Mouse (Mus musculus) MEL (cell line): Measurements from ENCODE around the gene Erf. TPM values are rescaled to one million over a fixed set of nuclear protein-coding genes. Genes with fewer than 3 reads are reported as not detected.

Experiments used
- DNase-seq: peaks from one replicate; pipeline ENCODE4 v3.0.0; 2011; ENCODE audit warnings: low read depth, low spot score
- H3K27ac ChIP-seq: 2 replicates; pipeline ENCODE4 v1.5.1; 2012; ENCODE audit warnings: low read depth, mild to moderate bottlenecking, control low read depth, low read length, moderate library complexity; ENCODE audit not compliant: control insufficient read depth
- H3K27me3 ChIP-seq, 2 experiments: fragments of 150-350 bp in 1 of 2; sonication (generic) in 1 of 2; 2 replicates each; pipeline ENCODE4 v1.6.1; 2012; ENCODE audit warnings: low read length in 2 of 2, mild to moderate bottlenecking in 2 of 2, improper control_type of control experiment in 1 of 2, moderate library complexity in 1 of 2; ENCODE audit not compliant: insufficient read depth in 2 of 2, control insufficient read depth in 1 of 2
- H3K36me3 ChIP-seq, 2 experiments: 2 replicates each; pipeline ENCODE4 v1.6.1; 2012 to 2014; ENCODE audit warnings: low read length in 2 of 2, improper control_type of control experiment in 1 of 2, inconsistent platforms in 1 of 2, mild to moderate bottlenecking in 1 of 2; ENCODE audit not compliant: insufficient read depth in 2 of 2, control insufficient read depth in 1 of 2
- H3K4me1 ChIP-seq, 2 experiments: fragments of 150-350 bp in 1 of 2; sonication (generic) in 1 of 2; 2 replicates each; pipeline ENCODE4 v1.6.1; 2012; ENCODE audit warnings: low read length in 2 of 2, improper control_type of control experiment in 1 of 2, mild to moderate bottlenecking in 1 of 2; ENCODE audit not compliant: insufficient read depth in 2 of 2, control insufficient read depth in 1 of 2
- H3K4me3 ChIP-seq, 2 experiments: fragments of 150-350 bp in 1 of 2; sonication (generic) in 1 of 2; 2 replicates each; pipeline ENCODE4 v1.5.1; 2012; ENCODE audit warnings: low read depth in 2 of 2, low read length in 2 of 2, mild to moderate bottlenecking in 2 of 2, moderate library complexity in 2 of 2, control low read depth in 1 of 2, improper control_type of control experiment in 1 of 2; ENCODE audit not compliant: control insufficient read depth in 1 of 2, insufficient read depth in 1 of 2
- H3K79me2 ChIP-seq: 2 replicates; pipeline ENCODE4 v1.6.1; 2012; ENCODE audit warnings: mild to moderate bottlenecking, low read length, moderate library complexity; ENCODE audit not compliant: control insufficient read depth, poor library complexity, insufficient read depth
- H3K9ac ChIP-seq: 2 replicates; pipeline ENCODE4 v1.6.1; 2012; ENCODE audit warnings: low read depth, mild to moderate bottlenecking, control low read depth, low read length, moderate library complexity; ENCODE audit not compliant: control insufficient read depth, poor library complexity, severe bottlenecking
- H3K9me3 ChIP-seq: fragments of 150-350 bp; sonication (generic); replicated peaks from 2 replicates; pipeline ENCODE4 v1.6.1; 2012; ENCODE audit warnings: mild to moderate bottlenecking, low read length, improper control_type of control experiment, moderate library complexity; ENCODE audit not compliant: insufficient read depth
- CHD1 ChIP-seq: IDR thresholded peaks from 2 replicates; pipeline ENCODE4 v1.6.1; 2012; ENCODE audit warnings: low read depth, mild to moderate bottlenecking, inconsistent platforms, low read length, improper control_type of control experiment
- ELF1 ChIP-seq: IDR thresholded peaks from 2 replicates; pipeline ENCODE4 v1.6.1; 2014; ENCODE audit warnings: low read depth, mild to moderate bottlenecking, inconsistent platforms, low read length, improper control_type of control experiment, moderate library complexity
- EP300 ChIP-seq, 2 experiments: IDR thresholded peaks; 2 replicates each; pipeline ENCODE4 v1.6.1; 2011; ENCODE audit warnings: improper control_type of control experiment in 2 of 2, low read length in 2 of 2, low read depth in 1 of 2, mild to moderate bottlenecking in 1 of 2
- ETS1 ChIP-seq: IDR thresholded peaks from 2 replicates; pipeline ENCODE4 v1.6.1; 2012; ENCODE audit warnings: low read depth, mild to moderate bottlenecking, inconsistent platforms, low read length, improper control_type of control experiment, moderate library complexity
- GATA1 ChIP-seq: IDR thresholded peaks from 2 replicates; pipeline ENCODE4 v1.6.1; 2011; ENCODE audit warnings: low read depth, low read length, improper control_type of control experiment
- HCFC1 ChIP-seq: IDR thresholded peaks from 2 replicates; pipeline ENCODE4 v1.6.1; 2012; ENCODE audit warnings: low read depth, mild to moderate bottlenecking, inconsistent platforms, low read length, improper control_type of control experiment, moderate library complexity
- KAT2A ChIP-seq: conservative IDR thresholded peaks from 2 replicates; pipeline ENCODE4 v1.6.1; 2012; ENCODE audit warnings: low read depth, low read length, improper control_type of control experiment, inconsistent platforms
- MAFK ChIP-seq: IDR thresholded peaks from 2 replicates; pipeline ENCODE4 v1.6.1; 2011; ENCODE audit warnings: low read depth, mild to moderate bottlenecking, low read length, improper control_type of control experiment, borderline replicate concordance
- MAZ ChIP-seq: IDR thresholded peaks from 2 replicates; pipeline ENCODE4 v1.6.1; 2012; ENCODE audit warnings: low read depth, mild to moderate bottlenecking, inconsistent platforms, low read length, improper control_type of control experiment
- MEF2A ChIP-seq: IDR thresholded peaks from 2 replicates; pipeline ENCODE4 v1.6.1; 2014; ENCODE audit warnings: low read depth, mild to moderate bottlenecking, inconsistent platforms, low read length, improper control_type of control experiment; ENCODE audit not compliant: poor library complexity, insufficient replicate concordance, severe bottlenecking; ENCODE audit errors: extremely low read depth
- MXI1 ChIP-seq: IDR thresholded peaks from 2 replicates; pipeline ENCODE4 v1.6.1; 2011; ENCODE audit warnings: mild to moderate bottlenecking, low read depth, low read length, improper control_type of control experiment
- MYB ChIP-seq: IDR thresholded peaks from 2 replicates; pipeline ENCODE4 v1.6.1; 2011; ENCODE audit warnings: mild to moderate bottlenecking, low read depth, low read length, improper control_type of control experiment
- MYC ChIP-seq: IDR thresholded peaks from 2 replicates; pipeline ENCODE4 v1.6.1; 2011; ENCODE audit warnings: low read depth, mild to moderate bottlenecking, low read length, improper control_type of control experiment, moderate library complexity
- NELFE ChIP-seq: IDR thresholded peaks from 2 replicates; pipeline ENCODE4 v1.6.1; 2011; ENCODE audit warnings: low read depth, low read length, improper control_type of control experiment
- NRF1 ChIP-seq: IDR thresholded peaks from 2 replicates; pipeline ENCODE4 v1.6.1; 2014; ENCODE audit warnings: low read depth, mild to moderate bottlenecking, inconsistent platforms, low read length, improper control_type of control experiment, moderate library complexity; ENCODE audit not compliant: poor library complexity, insufficient read depth, severe bottlenecking
- POLR2A ChIP-seq, 2 experiments: IDR thresholded peaks; 2 replicates each; pipeline ENCODE4 v1.6.1; 2011 to 2012; ENCODE audit warnings: low read length in 2 of 2, mild to moderate bottlenecking in 2 of 2, control low read depth in 1 of 2, improper control_type of control experiment in 1 of 2, low read depth in 1 of 2, moderate library complexity in 1 of 2; ENCODE audit not compliant: control insufficient read depth in 1 of 2, insufficient read depth in 1 of 2, poor library complexity in 1 of 2
- POLR2AphosphoS2 ChIP-seq: IDR thresholded peaks from 2 replicates; pipeline ENCODE4 v1.6.1; 2011; ENCODE audit warnings: low read length, improper control_type of control experiment
- POLR2AphosphoS5 ChIP-seq: IDR thresholded peaks from 2 replicates; pipeline ENCODE4 v1.6.1; 2012; ENCODE audit warnings: low read depth, borderline replicate concordance, mild to moderate bottlenecking, inconsistent platforms, low read length, moderate library complexity, mixed read lengths
- RCOR1 ChIP-seq: IDR thresholded peaks from 2 replicates; pipeline ENCODE4 v1.6.1; 2012; ENCODE audit warnings: low read depth, mild to moderate bottlenecking, inconsistent platforms, low read length, improper control_type of control experiment
- SIN3A ChIP-seq: IDR thresholded peaks from 2 replicates; pipeline ENCODE4 v1.6.1; 2012; ENCODE audit warnings: low read length, improper control_type of control experiment, inconsistent platforms
- TAL1 ChIP-seq: IDR thresholded peaks from 2 replicates; pipeline ENCODE4 v1.6.1; 2012; ENCODE audit warnings: mild to moderate bottlenecking, inconsistent platforms, low read length, moderate library complexity, mixed read lengths
- TBP ChIP-seq: IDR thresholded peaks from 2 replicates; pipeline ENCODE4 v1.8.0; 2011; ENCODE audit warnings: low read depth, low read length, improper control_type of control experiment
- TCF12 ChIP-seq: IDR thresholded peaks from 2 replicates; pipeline ENCODE4 v1.6.1; 2014; ENCODE audit warnings: low read depth, mild to moderate bottlenecking, inconsistent platforms, low read length, improper control_type of control experiment, moderate library complexity
- UBTF ChIP-seq: IDR thresholded peaks from 2 replicates; pipeline ENCODE4 v1.6.1; 2012; ENCODE audit warnings: low read depth, mild to moderate bottlenecking, inconsistent platforms, low read length, improper control_type of control experiment, moderate library complexity, borderline replicate concordance; ENCODE audit not compliant: insufficient read depth
- USF1 ChIP-seq: IDR thresholded peaks from 2 replicates; pipeline ENCODE4 v1.6.1; 2014; ENCODE audit warnings: low read depth, mild to moderate bottlenecking, inconsistent platforms, low read length, improper control_type of control experiment, moderate library complexity
- USF2 ChIP-seq, 2 experiments: IDR thresholded peaks; 2 replicates each; pipeline ENCODE4 v1.6.1; 2011 to 2012; ENCODE audit warnings: improper control_type of control experiment in 2 of 2, low read length in 2 of 2, borderline replicate concordance in 1 of 2, inconsistent platforms in 1 of 2, low read depth in 1 of 2, mild to moderate bottlenecking in 1 of 2; ENCODE audit not compliant: insufficient read depth in 1 of 2
- ZC3H11A ChIP-seq: IDR thresholded peaks from 2 replicates; pipeline ENCODE4 v1.6.1; 2012; ENCODE audit warnings: low read depth, mild to moderate bottlenecking, inconsistent platforms, low read length, improper control_type of control experiment
- ZMIZ1 ChIP-seq: IDR thresholded peaks from 2 replicates; pipeline ENCODE4 v1.6.1; 2012; ENCODE audit warnings: low read depth, mild to moderate bottlenecking, inconsistent platforms, low read length, improper control_type of control experiment, moderate library complexity
- ZNF384 ChIP-seq: IDR thresholded peaks from 2 replicates; pipeline ENCODE4 v1.6.1; 2012; ENCODE audit warnings: low read depth, mild to moderate bottlenecking, inconsistent platforms, low read length, improper control_type of control experiment
- polyA plus RNA-seq, 2 experiments: library from polyadenylated mRNA; stranded (reverse) in 1 of 2; unstranded in 1 of 2; fragments of >175 nt in 1 of 2; fragments of >200 nt in 1 of 2; gene quantifications; 2 replicates each; pipeline versions ENCODE4 v1.2.1 to v1.2.4; 2012; ENCODE audit warnings: low replicate concordance in 2 of 2, low read depth in 1 of 2; ENCODE audit not compliant: insufficient read length in 2 of 2, insufficient read depth in 1 of 2, missing spikeins in 1 of 2
- total RNA-seq: library from RNA; depleted of rRNA; stranded (reverse); fragments of 300-350 nt; gene quantifications from 2 replicates; pipeline ENCODE4 v1.2.3, GENCODE M21; 2012

The Erf gene
- total and polyA plus RNA-seq, 3 experiments = 24.6 to 33.2 TPM; not detected in 1

DNA sequence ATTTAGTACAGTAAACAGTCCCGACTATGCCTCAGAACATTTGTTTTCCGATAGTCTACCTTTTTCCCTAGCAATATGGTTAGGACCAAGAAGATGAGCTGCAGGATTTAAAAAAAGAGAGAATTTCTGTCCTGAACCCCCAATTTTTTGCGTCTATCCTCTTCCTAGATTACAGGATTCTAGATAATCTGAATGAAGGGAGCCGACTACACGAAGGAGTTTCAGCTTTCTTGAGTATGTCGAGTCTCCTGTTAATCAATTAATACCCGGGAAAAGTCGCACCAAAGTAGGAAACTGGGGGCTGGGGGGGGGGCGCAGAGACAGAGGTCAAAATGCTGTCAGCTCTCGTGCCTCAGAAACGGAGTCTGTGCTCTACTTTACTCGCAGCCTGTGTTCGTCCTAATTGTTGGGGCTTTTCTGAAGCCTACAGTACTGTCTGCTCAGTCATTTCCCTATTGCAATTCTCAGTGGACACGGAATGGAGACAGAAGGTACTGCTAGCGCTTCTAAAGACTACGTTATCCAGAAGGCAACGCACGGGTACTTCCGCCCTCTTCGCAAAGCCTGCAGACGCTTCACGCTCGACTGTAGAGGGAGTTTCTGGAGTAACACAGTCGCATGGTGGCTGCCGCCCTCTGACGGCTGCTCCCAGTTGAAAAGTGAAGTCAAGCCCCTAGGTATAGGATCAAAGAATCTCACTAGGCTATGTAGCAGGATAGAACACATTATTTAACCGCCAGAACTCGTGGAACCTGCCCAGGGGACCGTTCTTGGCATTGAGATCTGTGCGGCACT, 11.5 kb downstream of the Erf start (continued):
- TF ChIP-seq USF1 (no peak), MAZ (no peak; the same call in 1 of the 2 replicates), UBTF (no peak)

DNA sequence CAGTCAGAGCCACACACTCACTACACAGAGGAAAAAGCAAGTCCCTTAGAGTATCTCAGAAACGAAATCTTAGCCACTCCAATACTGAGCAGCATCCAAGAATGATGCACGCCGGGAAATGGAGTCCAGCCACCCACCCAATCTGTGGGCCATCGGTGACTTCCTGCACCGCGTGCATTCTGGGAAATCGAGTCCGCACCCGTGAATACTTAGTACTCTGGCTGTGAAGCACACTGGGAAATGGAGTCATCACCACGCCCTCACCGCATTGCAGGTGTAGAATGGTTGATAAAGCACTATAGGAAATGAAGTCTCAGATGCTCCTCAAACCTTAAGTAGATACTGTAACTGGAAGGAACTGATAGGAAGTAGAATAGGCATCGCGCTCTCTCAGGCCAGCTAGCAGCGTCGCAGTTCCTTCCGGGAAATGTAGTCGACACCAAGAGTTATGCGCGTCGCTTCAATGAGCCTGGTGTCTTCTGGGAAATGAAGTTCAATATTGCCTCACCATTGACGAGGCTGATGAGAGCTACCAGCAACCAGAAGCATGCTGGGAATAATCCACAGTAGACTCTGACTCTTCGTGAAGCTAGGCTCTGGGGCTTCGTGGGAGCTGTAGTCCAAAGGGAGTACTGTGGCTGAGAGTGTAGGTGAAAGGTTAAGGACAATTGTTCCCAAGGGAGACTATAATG, 12.4 kb downstream of the Erf start:
- H3K27ac ChIP-seq = peak overlapping the region; percentile 97
- H3K9ac ChIP-seq = peak overlapping the region; percentile 73
- peak overlapping the region; percentile 61 to 93 for H3K4me3 ChIP-seq
- peaks cover 3 to 9% of the 10 kb centered on the region in 2 experiments; a peak in 2 of 4 replicates for H3K4me1 ChIP-seq
- H3K36me3 ChIP-seq = peaks cover 0 to 17% of the 10 kb centered on the region in 2 experiments; a peak in 2 of 4 replicates
- no peaks in the 10 kb centered on the region for H3K9me3 ChIP-seq
- peaks cover 26% of the 10 kb centered on the region for H3K79me2 ChIP-seq
- TF ChIP-seq TCF12 (peak; percentile 76; the same call in 1 of the 2 replicates), KAT2A (peak; percentile 85), TAL1 (peak; percentile 98), EP300 (IDR thresholded peaks at IDR 0.05; ENCODE audit: low read depth in 1 of 2, low read length in 2 of 2) (peak in 1 of 2 experiments; percentile 81; a peak in 2 of 4 replicates), POLR2AphosphoS5 (no peak; the same call in 1 of the 2 replicates), MEF2A (no peak), HCFC1 (peak; percentile 87), ZC3H11A (no peak), MAFK (no peak), GATA1 (peak; percentile 87), MXI1 (peak; percentile 31), SIN3A (peak; percentile 73), NRF1 (peak; percentile 53; the same call in 1 of the 2 replicates), POLR2AphosphoS2 (peak; percentile 77; the same call in 1 of the 2 replicates), ZMIZ1 (peak; percentile 82; the same call in 1 of the 2 replicates), UBTF (no peak), MYC (peak; percentile 70; the same call in 1 of the 2 replicates), POLR2A (IDR thresholded peaks at IDR 0.05; ENCODE audit: control insufficient read depth in 1 of 2, insufficient read depth in 1 of 2, low read depth in 1 of 2, low read length in 2 of 2, poor library complexity in 1 of 2) (peak in 1 of 2 experiments; percentile 74; a peak in 2 of 4 replicates), CHD1 (no peak), NELFE (peak; percentile 87), ZNF384 (no peak), ETS1 (peak; percentile 49; the same call in 1 of the 2 replicates), ELF1 (peak; percentile 82), USF2 (IDR thresholded peaks at IDR 0.05; ENCODE audit: borderline replicate concordance in 1 of 2, insufficient read depth in 1 of 2, low read depth in 1 of 2, low read length in 2 of 2) (no peak), RCOR1 (no peak), TBP (peak; percentile 77), MYB (no peak)
- peak; percentile 98 for DNase-seq
- H3K27me3 ChIP-seq = no peaks in the 10 kb centered on the region
